Mouse (Mus musculus) intestine, embryonic 15.5 days (tissue): ENCODE results near the gene Ndufb10. TPM values are rescaled to one million over a fixed set of nuclear protein-coding genes. Genes with fewer than 3 reads are reported as not detected.
A peak's percentile ranks its signal among the peaks of the same experiment; 100 is the strongest.

Experiments
- ATAC-seq: fragments of 200-750 bp; cut with Nextera tagmentation; 2 replicates; pipeline ENCODE4 v1.8.0; 2017; ENCODE audit warnings: moderate TSS enrichment, moderate library complexity
- H3K27ac ChIP-seq: fragments of 300-500 bp; sonication (generic); 2 replicates; pipeline ENCODE4 v1.5.1; 2015; ENCODE audit warnings: mild to moderate bottlenecking, inconsistent platforms
- H3K27me3 ChIP-seq: fragments of 300-500 bp; sonication (generic); replicated peaks from 2 replicates; pipeline ENCODE4 v1.6.1; 2015; ENCODE audit warnings: inconsistent platforms
- H3K36me3 ChIP-seq: fragments of 300-500 bp; sonication (generic); 2 replicates; pipeline ENCODE4 v1.6.1; 2015; ENCODE audit warnings: inconsistent platforms
- H3K4me1 ChIP-seq: fragments of 300-500 bp; sonication (generic); replicated peaks from 2 replicates; pipeline ENCODE4 v1.6.1; 2015; ENCODE audit warnings: inconsistent platforms
- H3K4me2 ChIP-seq: fragments of 300-500 bp; sonication (generic); replicated peaks from 2 replicates; pipeline ENCODE4 v1.6.1; 2015; ENCODE audit warnings: mild to moderate bottlenecking, inconsistent platforms
- H3K4me3 ChIP-seq: fragments of 300-500 bp; sonication (generic); replicated peaks from 2 replicates; pipeline ENCODE4 v1.5.1; 2015; ENCODE audit warnings: inconsistent platforms
- H3K9ac ChIP-seq: fragments of 300-500 bp; sonication (generic); 2 replicates; pipeline ENCODE4 v1.6.1; 2015; ENCODE audit warnings: inconsistent platforms
- H3K9me3 ChIP-seq: fragments of 300-500 bp; sonication (generic); 2 replicates; pipeline ENCODE4 v1.6.1; 2016; ENCODE audit warnings: inconsistent platforms
- WGBS: fragments of 180-500 bp; shearing (Covaris S2); methylation state at CpG from one replicate; pipeline ENCODE4 v1.1.7; 2015; 5-methylcytosine and 5-hydroxymethylcytosine counted together
- polyA plus RNA-seq: library from polyadenylated mRNA; unstranded; fragments of >200 nt; fragmentation: Nextera tagmentation; extraction: Ambion mirVana; gene quantifications from 2 replicates; pipeline ENCODE4 v1.2.1, GENCODE M21; 2015

The Ndufb10 gene
- polyA plus RNA-seq, 1 experiment from 2014 or later, result 303 TPM

DNA sequence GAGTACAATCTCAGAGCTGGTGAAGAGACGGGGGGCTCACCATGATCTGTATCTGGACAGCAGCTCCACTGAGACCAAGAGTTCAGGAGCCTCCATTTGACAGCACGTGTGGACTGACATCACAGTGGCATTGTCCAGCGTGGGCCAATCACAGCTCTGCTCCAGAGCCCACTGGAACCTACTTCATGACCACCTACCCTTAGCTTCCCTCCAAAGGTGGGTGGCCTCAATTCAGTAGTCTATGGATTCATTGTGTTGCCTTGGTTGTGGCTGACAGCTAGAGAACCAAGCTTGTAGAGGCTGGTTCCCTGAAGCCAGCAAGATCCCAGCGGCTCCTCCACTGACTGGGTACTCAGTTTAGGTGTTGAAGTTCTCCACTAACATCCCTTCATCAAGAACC, 6.3 kb downstream of the Ndufb10 start, which contains the start of the genes Rnf151 and Rps2:
Gene Rnf151 (minus strand): TSS at position 121 of the 400 bp plus-strand sequence.
Gene Rps2 (plus strand): TSS at position 174 of the 400 bp plus-strand sequence.
- H3K9ac ChIP-seq, result peak within 1 kb of the TSS; percentile 92
- peaks cover 16% of the 10 kb centered on the region for H3K4me1 ChIP-seq
- H3K4me3 ChIP-seq, result peak within 1 kb of the TSS; percentile 72
- WGBS, result 80% methylated on average over 4 of the region's 4 CpGs
- no peak for ATAC-seq
- H3K36me3 ChIP-seq, result peaks cover 26% of the 10 kb centered on the region
- H3K27ac ChIP-seq, result no peak within 1 kb of the TSS
- H3K4me2 ChIP-seq, result peak within 1 kb of the TSS; percentile 55
- H3K9me3 ChIP-seq, result no peaks in the 10 kb centered on the region
- no peaks in the 10 kb centered on the region for H3K27me3 ChIP-seq

DNA sequence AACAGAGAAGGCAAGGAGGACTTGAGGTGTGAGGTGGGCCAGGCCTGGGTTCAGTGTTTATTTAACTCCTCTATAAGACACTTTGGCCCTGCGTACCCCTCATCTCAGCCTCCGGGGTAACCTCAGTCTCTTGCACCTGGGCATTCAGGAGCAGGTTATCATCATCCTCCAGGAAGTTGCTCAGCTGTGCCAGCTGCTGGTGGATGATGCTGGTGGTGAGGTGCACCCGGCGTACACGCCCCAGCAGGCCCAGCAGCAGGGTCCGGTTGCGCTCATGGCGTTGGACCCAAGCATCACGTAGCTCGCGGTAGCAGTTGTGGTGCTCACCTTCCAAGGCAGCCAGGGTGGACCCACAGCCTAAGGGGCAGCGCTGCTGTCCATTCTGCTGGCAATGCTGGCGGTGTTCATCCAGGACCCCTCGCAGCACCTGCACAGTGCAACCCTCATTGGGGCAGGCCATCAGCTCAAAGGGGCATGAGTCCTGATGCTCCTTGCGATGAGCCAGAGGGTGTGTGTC, 8.1 kb downstream of the Ndufb10 start:
- 0 out of 2 replicates have a peak, but pooled peaks cover under 1% of the 10 kb centered on the region for H3K4me1 ChIP-seq
- H3K27me3 ChIP-seq, result no peaks in the 10 kb centered on the region
- no peak overlapping the region for H3K27ac ChIP-seq
- no peak overlapping the region for H3K9ac ChIP-seq
- peaks cover 14% of the 10 kb centered on the region for H3K36me3 ChIP-seq
- 94% methylated on average over 15 of the region's 15 CpGs for WGBS
- ATAC-seq, result no peak
- H3K4me3 ChIP-seq, result no peak overlapping the region
- H3K9me3 ChIP-seq, result no peaks in the 10 kb centered on the region
- H3K4me2 ChIP-seq, result no peak overlapping the region

DNA sequence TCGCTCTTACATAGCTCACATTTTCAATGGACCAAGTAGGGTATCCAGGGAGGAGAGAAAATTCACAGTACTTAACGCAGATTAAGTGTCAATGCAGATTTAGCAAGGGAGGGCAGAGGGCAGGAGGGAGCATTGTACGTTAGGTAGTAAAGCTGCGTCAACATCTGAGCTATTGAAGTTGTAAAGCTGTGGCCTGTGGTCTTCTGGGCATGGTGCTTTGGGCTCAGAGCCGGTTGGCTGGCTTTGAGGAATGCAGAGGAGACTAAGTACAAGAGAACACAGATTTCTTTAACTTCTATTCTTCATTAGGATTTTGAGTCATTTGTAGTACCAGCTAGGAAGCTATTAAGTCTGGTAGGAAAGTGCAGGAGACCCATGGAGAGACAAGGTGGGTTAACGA, 8.7 kb downstream of the Ndufb10 start:
- Histone ChIP-seq H3K4me2 (no peak overlapping the region), H3K4me1 (no peaks in the 10 kb centered on the region), H3K9me3 (no peaks in the 10 kb centered on the region), H3K4me3 (no peak overlapping the region), H3K27ac (no peak overlapping the region), H3K27me3 (no peaks in the 10 kb centered on the region), H3K9ac (no peak overlapping the region), H3K36me3 (peaks cover 12% of the 10 kb centered on the region; the same call in 1 of the 2 replicates)
- WGBS, result 74% methylated on average over 6 of the region's 6 CpGs
- ATAC-seq, result no peak

DNA sequence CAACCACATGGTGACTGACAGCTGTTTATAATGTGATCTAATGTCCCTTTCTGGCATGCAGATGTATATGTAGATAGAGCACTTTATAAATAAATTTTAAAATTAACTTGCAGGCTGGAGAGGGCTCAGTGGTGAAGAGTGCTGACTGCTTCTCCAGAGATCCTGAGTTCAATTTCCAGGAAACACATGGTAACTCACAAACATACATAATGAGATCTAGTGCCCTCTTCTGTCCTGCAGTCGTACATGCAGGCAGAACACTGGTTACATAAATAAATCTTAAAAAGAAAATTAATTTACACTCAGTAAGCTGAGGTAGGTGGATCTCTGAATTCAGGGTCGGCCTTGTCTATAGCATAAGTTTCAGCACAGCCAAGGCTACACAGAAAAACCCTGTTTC, 15.6 kb downstream of the Ndufb10 start:
- Histone ChIP-seq H3K4me2 (no peak overlapping the region; the same call in 1 of the 2 replicates), H3K27ac (no peak overlapping the region), H3K9me3 (no peaks in the 10 kb centered on the region), H3K4me3 (no peak overlapping the region), H3K36me3 (peaks cover 8% of the 10 kb centered on the region), H3K9ac (no peak overlapping the region), H3K4me1 (peaks cover 6% of the 10 kb centered on the region; the same call in 1 of the 2 replicates), H3K27me3 (no peaks in the 10 kb centered on the region)
- no peak for ATAC-seq
- WGBS, result 34% methylated on average over 2 of the region's 2 CpGs

- peak overlapping the region; percentile 80 for H3K4me3 ChIP-seq
- H3K4me1 ChIP-seq, result peaks cover 6% of the 10 kb centered on the region; the same call in 1 of the 2 replicates
- H3K36me3 ChIP-seq, result peaks cover 8% of the 10 kb centered on the region
- H3K4me2 ChIP-seq, result peak overlapping the region; percentile 81
- peak overlapping the region; percentile 77 for H3K9ac ChIP-seq
- no peaks in the 10 kb centered on the region for H3K9me3 ChIP-seq
- peak overlapping the region; percentile 83 for H3K27ac ChIP-seq
- no peaks in the 10 kb centered on the region for H3K27me3 ChIP-seq
- ATAC-seq, result peak; percentile 71
- 3% methylated on average over 24 of the region's 24 CpGs for WGBS
Measured at GRCm38 (mm10) chr17:24707801-24708425, 16.4 kb downstream of the Ndufb10 start.

DNA sequence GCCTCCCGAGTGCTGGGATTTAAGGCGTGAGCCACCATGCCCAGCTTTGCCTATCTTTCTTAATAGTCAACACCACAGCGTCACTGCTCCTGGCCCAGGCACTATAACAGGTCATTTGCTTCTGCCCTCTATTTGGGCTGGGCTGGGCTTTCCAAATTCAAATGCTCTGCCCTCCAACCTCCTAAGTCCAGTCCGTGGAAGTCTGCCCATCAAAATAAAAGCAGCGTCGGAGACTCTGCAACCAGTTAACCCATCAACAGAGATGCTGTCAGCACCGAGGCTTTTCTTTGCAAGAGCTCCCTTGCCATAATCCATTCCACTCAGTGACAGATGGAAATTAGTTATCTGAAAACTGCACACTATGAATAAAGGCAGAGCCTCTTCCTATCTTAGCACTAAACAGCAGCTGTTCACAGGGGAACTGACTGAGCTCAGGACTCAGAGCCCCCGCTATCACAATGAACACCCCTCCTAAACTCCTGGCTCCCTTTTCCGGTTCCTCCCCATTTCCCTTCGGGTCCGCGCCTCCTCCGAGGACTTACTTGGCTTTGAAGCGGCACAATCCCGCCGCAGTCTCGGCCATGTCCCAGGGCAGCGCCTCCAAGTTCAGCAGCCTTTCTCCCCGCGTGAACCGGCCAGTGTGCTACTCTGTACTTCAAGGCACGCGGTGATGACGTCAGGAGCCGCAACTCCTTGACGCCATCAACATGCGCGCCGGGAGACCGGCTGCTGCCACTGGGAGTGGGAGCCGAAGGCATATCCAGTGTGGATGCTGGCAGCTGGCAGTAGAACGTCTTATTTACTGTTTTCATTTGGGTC, 17.1 kb downstream of the Ndufb10 start, which contains the start of gene Tbl3:
Gene Tbl3 (minus strand): TSS at position 679 of the 819 bp plus-strand sequence.
- no peaks in the 10 kb centered on the region for H3K9me3 ChIP-seq
- WGBS, result 3% methylated on average over 32 of the region's 32 CpGs

DNA sequence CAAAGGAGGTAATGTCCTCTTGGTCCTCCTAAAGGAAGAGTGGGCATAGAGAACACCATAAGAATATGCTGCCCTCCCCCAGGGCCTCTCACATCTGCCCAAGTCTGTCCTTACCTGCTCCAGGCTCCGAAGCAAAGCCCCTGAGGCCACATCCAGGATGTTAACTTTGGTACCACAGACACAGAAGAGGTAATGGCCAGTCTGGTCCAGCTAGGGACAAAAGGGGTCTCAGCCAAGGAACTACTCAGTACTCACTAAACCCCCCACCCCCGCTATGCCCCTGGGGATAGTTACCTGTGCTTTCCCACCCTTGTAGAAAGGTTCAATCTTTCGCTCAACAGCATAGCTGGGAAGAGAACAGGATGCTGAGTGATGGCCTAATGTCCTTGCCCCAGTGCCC, 18.5 kb downstream of the Ndufb10 start:
- no peak for ATAC-seq
- Histone ChIP-seq H3K36me3 (peaks cover 24% of the 10 kb centered on the region), H3K4me1 (peaks cover 6% of the 10 kb centered on the region; the same call in 1 of the 2 replicates), H3K4me3 (no peak overlapping the region), H3K27ac (no peak overlapping the region), H3K4me2 (no peak overlapping the region), H3K9me3 (no peaks in the 10 kb centered on the region), H3K9ac (no peak overlapping the region), H3K27me3 (no peaks in the 10 kb centered on the region)
- 90% methylated on average over 3 of the region's 3 CpGs for whole genome bisulfite sequencing

More for the DNA sequence above, 17.1 kb downstream of the Ndufb10 start, which contains the start of gene Tbl3:
- H3K4me1 ChIP-seq, result peaks cover 6% of the 10 kb centered on the region; the same call in 1 of the 2 replicates
- H3K4me2 ChIP-seq, result peak within 1 kb of the TSS; percentile 81
- H3K27ac ChIP-seq, result peak within 1 kb of the TSS; percentile 83
- peaks cover 11% of the 10 kb centered on the region for H3K36me3 ChIP-seq
- no peaks in the 10 kb centered on the region for H3K27me3 ChIP-seq
- H3K4me3 ChIP-seq, result peak within 1 kb of the TSS; percentile 80
- H3K9ac ChIP-seq, result peak within 1 kb of the TSS; percentile 77
- ATAC-seq, result peak; percentile 91

DNA sequence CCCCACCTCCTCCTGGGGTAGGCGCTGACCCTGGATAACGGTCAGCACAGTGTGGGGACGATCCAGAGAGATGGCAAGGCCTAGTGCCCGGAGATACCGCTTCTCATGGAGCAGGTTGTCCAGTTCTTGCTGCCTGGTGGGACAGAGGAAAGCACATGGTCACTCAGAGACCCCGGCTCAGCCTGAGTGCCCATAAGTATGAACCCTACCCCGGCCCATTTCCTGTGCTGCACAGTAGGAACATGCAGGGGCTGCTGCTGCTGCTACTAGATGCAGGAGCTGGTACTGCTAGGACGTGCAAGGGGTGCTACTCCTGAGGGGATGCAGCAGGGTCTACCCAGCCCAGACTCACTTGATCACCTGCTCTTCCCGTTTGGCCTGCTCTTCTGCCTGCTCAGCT, 23.0 kb downstream of the Ndufb10 start:
- 86% methylated on average over 9 of the region's 9 CpGs for WGBS
- Histone ChIP-seq H3K27me3 (no peaks in the 10 kb centered on the region), H3K9ac (no peak overlapping the region), H3K4me3 (no peak overlapping the region), H3K36me3 (peaks cover 35% of the 10 kb centered on the region), H3K4me2 (no peak overlapping the region), H3K4me1 (peaks cover 22% of the 10 kb centered on the region), H3K9me3 (no peaks in the 10 kb centered on the region), H3K27ac (no peak overlapping the region)
- no peak for ATAC-seq

DNA sequence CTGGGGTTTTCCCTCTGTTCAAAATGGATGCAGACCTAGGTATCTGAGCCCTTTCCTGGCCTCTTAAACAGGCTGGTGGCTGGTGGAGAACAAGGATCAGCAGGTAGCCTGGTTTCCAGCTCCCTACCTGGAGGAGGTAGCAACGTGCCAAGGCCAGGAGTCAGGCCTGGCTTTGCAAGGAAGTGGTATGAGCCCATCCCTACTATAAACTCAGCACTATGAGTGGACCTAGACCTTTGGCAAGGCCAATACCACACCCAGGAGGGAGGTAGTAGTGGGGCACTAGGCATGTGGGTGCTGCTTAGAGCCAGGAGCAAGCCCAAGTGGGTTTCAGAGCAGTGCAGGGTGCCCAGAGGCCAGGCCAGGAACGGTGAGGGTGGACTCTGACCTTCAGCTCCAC, 24.8 kb downstream of the Ndufb10 start:
- H3K27me3 ChIP-seq, result no peaks in the 10 kb centered on the region
- H3K9me3 ChIP-seq, result no peaks in the 10 kb centered on the region
- H3K4me3 ChIP-seq, result no peak overlapping the region
- H3K27ac ChIP-seq, result peak overlapping the region; percentile 22; the same call in 1 of the 2 replicates
- H3K4me1 ChIP-seq, result peaks cover 26% of the 10 kb centered on the region
- ATAC-seq, result peak; percentile 24; the same call in 1 of the 2 replicates
- H3K4me2 ChIP-seq, result peak overlapping the region; percentile 35
- 59% methylated on average over 2 of the region's 2 CpGs for WGBS
- H3K9ac ChIP-seq, result no peak overlapping the region
- H3K36me3 ChIP-seq, result peaks cover 34% of the 10 kb centered on the region

GRCm38 (mm10) chr17:24698715-24699114, 25.6 kb downstream of the Ndufb10 start:
- ATAC-seq, result no peak
- peak overlapping the region; percentile 35 for H3K4me2 ChIP-seq
- 73% methylated on average over 9 of the region's 9 CpGs for WGBS
- H3K4me3 ChIP-seq, result no peak overlapping the region
- peaks cover 26% of the 10 kb centered on the region for H3K36me3 ChIP-seq
- peaks cover 26% of the 10 kb centered on the region for H3K4me1 ChIP-seq
- H3K9ac ChIP-seq, result 0 out of 2 replicates have a peak overlapping the region, but pooled peaks have one; percentile 6
- no peaks in the 10 kb centered on the region for H3K27me3 ChIP-seq
- H3K9me3 ChIP-seq, result no peaks in the 10 kb centered on the region
- H3K27ac ChIP-seq, result peak overlapping the region; percentile 45

DNA sequence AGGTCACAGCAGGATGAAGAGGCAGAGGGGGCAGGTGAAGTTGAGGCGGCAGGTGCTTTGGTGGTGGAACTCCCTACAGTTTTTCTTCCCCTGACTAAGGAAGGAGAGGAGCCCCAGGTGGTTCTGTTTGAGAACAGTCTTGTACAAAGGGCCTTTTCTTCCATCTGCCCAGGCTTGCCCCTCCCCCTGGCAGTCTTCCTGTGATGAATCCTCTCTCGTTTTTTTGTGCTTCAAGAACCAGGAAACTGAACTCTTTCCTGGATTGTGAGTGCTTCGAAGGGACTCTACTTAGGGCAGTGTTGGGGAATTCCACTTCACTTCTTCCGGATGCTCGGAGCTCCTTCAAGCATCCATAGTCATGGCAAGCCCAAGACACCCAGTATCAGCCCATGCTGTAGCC, 26.3 kb downstream of the Ndufb10 start:
- Histone ChIP-seq H3K27me3 (no peaks in the 10 kb centered on the region), H3K27ac (peak overlapping the region; percentile 45), H3K4me2 (peak overlapping the region; percentile 35), H3K4me3 (no peak overlapping the region), H3K36me3 (peaks cover 26% of the 10 kb centered on the region), H3K4me1 (peaks cover 26% of the 10 kb centered on the region), H3K9me3 (no peaks in the 10 kb centered on the region), H3K9ac (0 out of 2 replicates have a peak overlapping the region, but pooled peaks have one; percentile 6)
- ATAC-seq, result peak; percentile 16
- WGBS, result 22% methylated on average over 5 of the region's 5 CpGs
